Comparison of ENCODE assay signal across 12 mouse cellular contexts in genomic region chr10:14044783-14045392, GRCm38 (mm10).
DNase-seq lines count a peak whose midpoint lies in the region; ATAC-seq and TF ChIP-seq lines count a peak whose summit lies in the region.
"Had no signal": no experiment of that assay in that cellular context is flagged by ENCODE, and none has a peak within 500 bp of the region (broad histone marks: within the 10 kb centered on the region; RNA-seq: fewer than 3 reads in every experiment).

No protein-coding gene starts in this region.

- no peak for TF ChIP-seq EP300 in liver, postnatal 0 days (IDR thresholded peaks at IDR 0.05; ENCODE audit: low read depth)

- no peak overlapping the region for H3K4me3 ChIP-seq in liver, postnatal 0 days (ENCODE audit: low read depth, low read length)
- H3K4me3 ChIP-seq: erythroblast, embryonic 14.5 days; heart, embryonic 13.5 days had no signal

- H3K4me1 ChIP-seq in liver, postnatal 0 days (ENCODE audit: insufficient read depth): peaks cover 7% of the 10 kb centered on the region; the same call in 1 of the 2 replicates

- no peaks in the 10 kb centered on the region for H3K9me3 ChIP-seq in liver, postnatal 0 days (ENCODE audit: low read length)
- H3K9me3 ChIP-seq: heart, embryonic 13.5 days had no signal

- WGBS in liver, postnatal 0 days (ENCODE audit: insufficient replicate concordance): 60% methylated on average over 5 of the region's 5 CpGs

- no peaks in the 10 kb centered on the region for H3K36me3 ChIP-seq in liver, postnatal 0 days (replicated peaks; ENCODE audit: insufficient read depth, low read length)
- H3K36me3 ChIP-seq: heart, embryonic 13.5 days had no signal

- peak; percentile 37 for DNase-seq in adrenal gland, postnatal 14 days
- no peak for DNase-seq in adrenal gland, postnatal 4 days (ENCODE audit: low spot score in 2 of 2)
- DNase-seq in liver, postnatal 0 days: no peak
- DNase-seq in liver: no peak
- DNase-seq in naive thymus-derived CD4-positive, alpha-beta T cell, adult 2 months (ENCODE audit: low read depth): peak; percentile 67
- DNase-seq in left cerebral cortex, adult 9 months (ENCODE audit: low spot score in 2 of 2): no peak
- no peak for DNase-seq in retina, postnatal 1 day
- DNase-seq: layer of hippocampus, postnatal 36 days; lung, embryonic 14.5 days had no signal

- H3K4me2 ChIP-seq in liver, postnatal 0 days (ENCODE audit: low read depth, low read length): no peak overlapping the region
- H3K4me2 ChIP-seq: lung, embryonic 14.5 days had no signal

- H3K9ac ChIP-seq in liver, postnatal 0 days (replicated peaks): no peak overlapping the region
- H3K9ac ChIP-seq: lung, embryonic 14.5 days had no signal

- no peak for ATAC-seq in liver, postnatal 0 days
- ATAC-seq in activated CD4-positive, CD25-positive, alpha-beta regulatory T cell, adult 4 months: peak; percentile 17

- no peak for TF ChIP-seq CTCF in liver, postnatal 0 days (IDR thresholded peaks at IDR 0.05; ENCODE audit: low read depth)

- no peaks in the 10 kb centered on the region for H3K27me3 ChIP-seq in liver, postnatal 0 days (ENCODE audit: insufficient read depth, low read length)
- H3K27me3 ChIP-seq: heart, embryonic 13.5 days had no signal

- peak overlapping the region; percentile 75 for H3K27ac ChIP-seq in liver, postnatal 0 days (ENCODE audit: low read depth)

Comparison
In these comparisons a context has a peak if more than half of its experiments do, and no peak if none do; other contexts are left out.
1. DNase-seq: peak in adrenal gland, postnatal 14 days (single experiment) and naive thymus-derived CD4-positive, alpha-beta T cell, adult 2 months (single experiment); none in adrenal gland, postnatal 4 days (0 of 2), liver, postnatal 0 days (single experiment), liver (single experiment), left cerebral cortex, adult 9 months (0 of 2) and retina, postnatal 1 day (single experiment).